10 mouse cellular contexts compared by ENCODE assay signal in the genomic region with DNA sequence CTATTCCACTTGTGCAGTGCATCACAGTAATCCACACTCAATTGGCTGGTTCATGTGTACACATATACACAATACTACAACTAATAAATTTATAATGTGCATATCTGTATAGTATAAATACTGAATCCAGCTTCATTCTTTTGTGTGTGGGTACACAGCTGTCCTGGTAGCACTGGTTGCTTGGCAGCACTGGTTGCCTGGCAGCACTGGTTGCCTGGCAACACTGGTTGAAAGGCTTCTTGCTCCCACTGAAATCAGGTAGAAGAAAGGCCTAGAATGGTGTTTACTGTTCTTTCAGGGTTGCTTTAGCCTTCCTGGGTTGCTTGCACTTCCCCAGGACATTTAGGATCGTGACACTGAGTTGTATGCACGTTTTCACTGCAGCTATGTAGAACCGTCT. TPM values are rescaled to one million over a fixed set of nuclear protein-coding genes. Genes with fewer than 3 reads are reported as not detected.
DNase-seq lines count a peak whose midpoint lies in the region; ATAC-seq lines count a peak whose summit lies in the region.
"Had no signal": no experiment of that assay in that cellular context is flagged by ENCODE, and none has a peak within 500 bp of the region (broad histone marks: within the 10 kb centered on the region; RNA-seq: fewer than 3 reads in every experiment).

No protein-coding gene starts in this region.

- H3K9me3 ChIP-seq in forebrain, embryonic 13.5 days (replicated peaks), result no peaks in the 10 kb centered on the region
- no peaks in the 10 kb centered on the region for H3K9me3 ChIP-seq in midbrain, embryonic 12.5 days
- H3K9me3 ChIP-seq: limb, embryonic 15.5 days had no signal

- ATAC-seq in forebrain, embryonic 13.5 days, result peak; percentile 95
- peak; percentile 97 for ATAC-seq in midbrain, embryonic 12.5 days (ENCODE audit: low FRiP score, low read depth)
- no peak for ATAC-seq in erythroid progenitor cell, adult 5-6 weeks (replicated peaks; ENCODE audit: low FRiP score, poor library complexity, severe bottlenecking)

- no peak overlapping the region for H3K4me3 ChIP-seq in forebrain, embryonic 13.5 days
- no peak overlapping the region for H3K4me3 ChIP-seq in midbrain, embryonic 12.5 days
- H3K4me3 ChIP-seq: limb, embryonic 15.5 days had no signal

- no peaks in the 10 kb centered on the region for H3K36me3 ChIP-seq in forebrain, embryonic 13.5 days (ENCODE audit: poor library complexity, severe bottlenecking)
- no peaks in the 10 kb centered on the region for H3K36me3 ChIP-seq in midbrain, embryonic 12.5 days
- H3K36me3 ChIP-seq: limb, embryonic 15.5 days had no signal

- H3K4me1 ChIP-seq in forebrain, embryonic 13.5 days, result peaks cover 13% of the 10 kb centered on the region
- peaks cover 5% of the 10 kb centered on the region for H3K4me1 ChIP-seq in midbrain, embryonic 12.5 days
- H3K4me1 ChIP-seq: limb, embryonic 15.5 days had no signal

- WGBS in forebrain, embryonic 13.5 days, result 3% methylated on average over 3 of the region's 3 CpGs
- 26% methylated on average over 3 of the region's 3 CpGs for WGBS in midbrain, embryonic 12.5 days

- H3K4me2 ChIP-seq in forebrain, embryonic 13.5 days, result no peak overlapping the region
- H3K4me2 ChIP-seq in midbrain, embryonic 12.5 days (replicated peaks), result no peak overlapping the region
- H3K4me2 ChIP-seq: limb, embryonic 15.5 days had no signal

- no peak overlapping the region for H3K9ac ChIP-seq in forebrain, embryonic 13.5 days
- H3K9ac ChIP-seq in midbrain, embryonic 12.5 days (replicated peaks), result no peak overlapping the region
- H3K9ac ChIP-seq: limb, embryonic 15.5 days had no signal

- H3K27me3 ChIP-seq in forebrain, embryonic 13.5 days, result no peaks in the 10 kb centered on the region
- H3K27me3 ChIP-seq in midbrain, embryonic 12.5 days, result no peaks in the 10 kb centered on the region
- H3K27me3 ChIP-seq: limb, embryonic 15.5 days had no signal

- peak; percentile 28 for DNase-seq in right cerebral cortex, adult 18-20 months
- no peak for DNase-seq in right cerebral cortex, postnatal 25 days
- DNase-seq in liver, result no peak
- no peak for DNase-seq in spleen, postnatal 4 days (ENCODE audit: low spot score in 2 of 2)
- DNase-seq: kidney, adult 18-20 months; thymus, postnatal 4 days had no signal

- peak overlapping the region; percentile 57 for H3K27ac ChIP-seq in forebrain, embryonic 13.5 days
- peak overlapping the region; percentile 61; the same call in 1 of the 2 replicates for H3K27ac ChIP-seq in midbrain, embryonic 12.5 days (replicated peaks)
- H3K27ac ChIP-seq: limb, embryonic 15.5 days had no signal

RNA-seq across cellular contexts. Expression of a gene that starts 49.4 kb away (rescaled TPM):
- polyA plus RNA-seq in forebrain, embryonic 13.5 days (2015; fragmentation: Nextera tagmentation; extraction: Ambion mirVana), result 3.6 and 3.7 TPM in 2 replicates
- polyA plus RNA-seq in midbrain, embryonic 12.5 days (2016; fragmentation: Nextera tagmentation; extraction: Ambion mirVana), result 2.9 and 4.0 TPM in 2 replicates
- total RNA-seq in erythroid progenitor cell, adult 5-6 weeks (2015; ENCODE audit: low replicate concordance), result not detected in 2 replicates
- total RNA-seq in erythroid progenitor cell, adult 5-6 weeks (2017; ENCODE audit: low replicate concordance), result 2.3 TPM in 1 of 2 replicates, not detected in the other
